In the genomic region with DNA sequence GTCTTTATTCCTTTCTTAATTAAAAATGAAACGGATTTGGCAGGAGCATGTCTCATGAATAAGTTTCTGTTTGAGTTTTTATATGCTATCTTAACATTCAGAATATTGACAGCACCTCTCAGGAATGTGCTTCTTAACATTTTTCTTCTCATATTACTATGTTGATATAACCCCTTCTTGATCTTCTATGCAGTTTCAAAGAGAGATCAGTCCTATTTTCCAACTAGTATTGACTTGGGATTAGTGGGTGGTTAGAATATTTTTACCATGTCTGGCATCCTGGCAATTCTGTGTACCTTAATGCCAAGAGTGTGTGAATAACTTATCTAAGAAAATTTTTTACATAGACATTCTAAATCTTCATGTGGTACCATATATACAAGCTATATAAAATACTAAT, we compare ENCODE assay signal across 14 mouse cellular contexts.
"Had no signal": no experiment of that assay in that cellular context is flagged by ENCODE, and none has a peak within 500 bp of the region (broad histone marks: within the 10 kb centered on the region; RNA-seq: fewer than 3 reads in every experiment).

No protein-coding gene starts in this region.

- DNase-seq: kidney, adult 11 months; kidney, adult 8-10 months; kidney, postnatal 10 days; kidney, postnatal 36 days; layer of hippocampus, postnatal 36 days; liver, embryonic 13.5 days; thymus, postnatal 25 days had no signal

- H3K9ac ChIP-seq: intestine, embryonic 15.5 days; kidney, embryonic 15.5 days; liver, embryonic 13.5 days; midbrain, embryonic 13.5 days had no signal

- H3K4me3 ChIP-seq: intestine, embryonic 15.5 days; kidney, embryonic 15.5 days; left cerebral cortex, adult 2 months; liver, embryonic 13.5 days; megakaryocyte, embryonic 14.5 days; midbrain, embryonic 10.5 days; midbrain, embryonic 13.5 days had no signal

- H3K27ac ChIP-seq: intestine, embryonic 15.5 days; kidney, embryonic 15.5 days; left cerebral cortex, adult 2 months; liver, embryonic 13.5 days; midbrain, embryonic 10.5 days; midbrain, embryonic 13.5 days had no signal

- H3K36me3 ChIP-seq: intestine, embryonic 15.5 days; kidney, embryonic 15.5 days; liver, embryonic 13.5 days; midbrain, embryonic 10.5 days; midbrain, embryonic 13.5 days had no signal

- ATAC-seq: intestine, embryonic 15.5 days; midbrain, embryonic 13.5 days; midbrain, embryonic 16.5 days had no signal

- H3K4me1 ChIP-seq: intestine, embryonic 15.5 days; kidney, embryonic 15.5 days; liver, embryonic 13.5 days; megakaryocyte, embryonic 14.5 days; midbrain, embryonic 10.5 days; midbrain, embryonic 13.5 days had no signal

- H3K27me3 ChIP-seq: intestine, embryonic 15.5 days; kidney, embryonic 15.5 days; liver, embryonic 13.5 days; megakaryocyte, embryonic 14.5 days; midbrain, embryonic 13.5 days had no signal

- H3K9me3 ChIP-seq: intestine, embryonic 15.5 days; kidney, embryonic 15.5 days; liver, embryonic 13.5 days; midbrain, embryonic 10.5 days; midbrain, embryonic 13.5 days had no signal

- H3K4me2 ChIP-seq: intestine, embryonic 15.5 days; kidney, embryonic 15.5 days; liver, embryonic 13.5 days; midbrain, embryonic 13.5 days had no signal
